Mouse (Mus musculus) brain, embryonic 14.5 days (tissue): ENCODE measurements around the gene Col1a1.

Source experiments
- CTCF ChIP-seq: fragments of 200-500 bp; IDR thresholded peaks from 2 replicates; pipeline ENCODE4 v1.5.1; 2012; ENCODE audit warnings: inconsistent platforms, mild to moderate bottlenecking, moderate library complexity, borderline replicate concordance; ENCODE audit not compliant: insufficient read depth, insufficient read length; ENCODE audit errors: extremely low read depth
- POLR2A ChIP-seq: fragments of 200-500 bp; IDR thresholded peaks from 2 replicates; pipeline ENCODE4 v1.6.1; 2012; ENCODE audit warnings: mild to moderate bottlenecking, inconsistent platforms, borderline replicate concordance; ENCODE audit not compliant: poor library complexity, insufficient read depth, insufficient read length, severe bottlenecking; ENCODE audit errors: extremely low read depth

GRCm38 (mm10) chr11:94994208-94994814 is 58.3 kb downstream of the Col1a1 start:
- TF ChIP-seq POLR2A = no peak
- no peak for TF ChIP-seq CTCF
